Mouse (Mus musculus): ENCODE data around the gene Panx2. TPM values are rescaled to one million over a fixed set of nuclear protein-coding genes. Genes with fewer than 3 reads are reported as not detected.

Panx2 gene
- polyA plus RNA-seq, 1 experiment: 91.8 TPM

- DNase-seq (ENCODE audit: extremely low spot score in 1 of 2, low spot score in 1 of 2): peak; percentile 93 to 97
These were observed 63.3 kb downstream of the Panx2 start, which contains the start of gene Tubgcp6 for GRCm38 (mm10) chr15:89122649-89123366. Gene Tubgcp6 (minus strand): TSS chr15:89123112.

Other genes with a start within 250 kb of the Panx2 start
- gene Alg12, start 240.4 kb upstream of the Panx2 start, polyA plus RNA-seq (2012; rRNA removed): 15.3 and 15.7 TPM in 2 replicates
- 24.1 and 31.2 TPM in 2 replicates for gene Creld2, start 240.1 kb upstream of the Panx2 start, polyA plus RNA-seq (2012; rRNA removed)
- 13.6 and 22.2 TPM in 2 replicates for gene Pim3, start 197.5 kb upstream of the Panx2 start, polyA plus RNA-seq (2012; rRNA removed)
- 1.8 and 2.0 TPM in 2 replicates for gene Ttll8, start 105.3 kb upstream of the Panx2 start, polyA plus RNA-seq (2012; rRNA removed)
- 149 and 180 TPM in 2 replicates for gene Mlc1, start 80.7 kb upstream of the Panx2 start, polyA plus RNA-seq (2012; rRNA removed)
- not detected in 2 replicates for gene Mov10l1, start 76.8 kb upstream of the Panx2 start, polyA plus RNA-seq (2012; rRNA removed)
- gene Trabd, start 15.4 kb downstream of the Panx2 start, polyA plus RNA-seq (2012; rRNA removed): 24.3 and 25.8 TPM in 2 replicates
- gene Selenoo, start 29.4 kb downstream of the Panx2 start, polyA plus RNA-seq (2012; rRNA removed): 33.1 and 38.3 TPM in 2 replicates
- 37.4 and 39.8 TPM in 2 replicates for gene Tubgcp6, start 63.4 kb downstream of the Panx2 start, polyA plus RNA-seq (2012; rRNA removed)
- gene Hdac10, start 69.0 kb downstream of the Panx2 start, polyA plus RNA-seq (2012; rRNA removed): 24.9 and 28.9 TPM in 2 replicates
- gene Mapk12, start 81.0 kb downstream of the Panx2 start, polyA plus RNA-seq (2012; rRNA removed): 20.2 and 22.9 TPM in 2 replicates
- gene Mapk11, start 89.9 kb downstream of the Panx2 start, polyA plus RNA-seq (2012; rRNA removed): 53.3 and 61.1 TPM in 2 replicates
- 65.8 and 72.5 TPM in 2 replicates for gene Plxnb2, start 121.1 kb downstream of the Panx2 start, polyA plus RNA-seq (2012; rRNA removed)
- 143 and 146 TPM in 2 replicates for gene Dennd6b, start 136.8 kb downstream of the Panx2 start, polyA plus RNA-seq (2012; rRNA removed)
- gene Ppp6r2, start 151.8 kb downstream of the Panx2 start, polyA plus RNA-seq (2012; rRNA removed): 125 and 147 TPM in 2 replicates

All from frontal cortex, adult 2 months (tissue).